Mouse (Mus musculus) lung, adult 18-20 months (tissue): ENCODE data around the gene Cacna1d.

ENCODE experiments used
- DNase-seq, 2 experiments: peaks; one replicate each; pipeline ENCODE4 v3.0.0; 2022; ENCODE audit warnings: mixed read lengths in 2 of 2

The Cacna1d gene

DNA sequence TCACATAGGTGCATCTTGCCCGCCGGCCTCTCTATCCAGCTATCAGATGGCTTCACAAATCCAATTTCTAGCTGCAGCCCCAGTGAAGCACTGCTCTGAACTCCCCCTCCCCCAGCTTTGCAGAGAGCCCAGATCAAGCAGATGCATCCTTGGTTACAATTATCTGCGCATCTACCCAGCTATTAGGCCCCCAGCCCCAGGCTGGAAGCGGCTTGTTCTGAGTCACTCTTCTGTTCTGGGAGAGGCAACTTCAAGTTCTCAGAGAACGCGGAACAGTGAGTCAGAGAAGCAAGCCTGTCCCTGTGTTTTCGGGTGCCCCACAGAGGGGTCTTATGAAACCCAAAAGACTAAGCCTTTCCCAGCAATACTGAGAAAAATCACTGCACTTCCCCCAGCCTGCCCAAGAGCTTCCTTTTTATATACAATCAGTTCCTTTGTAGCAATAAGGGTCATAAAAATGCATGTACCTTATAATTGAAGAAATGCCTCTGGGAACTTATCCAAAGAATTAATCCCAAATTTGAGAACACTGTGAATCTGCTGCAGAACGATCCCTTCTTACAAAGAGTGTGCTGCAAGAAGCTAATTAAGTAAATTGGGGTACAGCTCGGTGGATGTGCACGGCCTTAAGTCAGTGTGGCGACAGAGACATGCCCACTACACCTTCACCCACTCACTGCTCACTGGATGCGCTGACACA lies 235.4 kb downstream of the Cacna1d start:
- no peak for DNase-seq

DNA sequence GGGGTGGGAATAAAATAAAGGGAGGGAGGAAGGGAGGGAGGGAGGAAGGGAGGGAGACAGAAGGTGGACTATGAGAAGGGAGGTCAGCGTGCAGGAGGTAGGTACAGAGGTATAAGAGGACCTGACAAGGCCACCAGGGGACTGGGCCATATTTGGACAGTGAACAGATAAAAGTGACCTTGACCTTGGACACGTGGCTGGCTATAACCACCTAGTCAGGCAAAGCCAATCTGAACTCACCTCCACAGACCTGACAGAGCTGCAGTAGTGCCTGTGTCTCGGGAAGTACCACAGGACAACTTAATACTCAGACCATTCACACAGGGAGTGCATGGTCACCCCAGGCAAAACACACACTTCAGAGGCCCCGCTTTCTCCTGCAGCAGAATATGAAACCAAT lies 236.5 kb downstream of the Cacna1d start:
- DNase-seq, result no peak

DNA sequence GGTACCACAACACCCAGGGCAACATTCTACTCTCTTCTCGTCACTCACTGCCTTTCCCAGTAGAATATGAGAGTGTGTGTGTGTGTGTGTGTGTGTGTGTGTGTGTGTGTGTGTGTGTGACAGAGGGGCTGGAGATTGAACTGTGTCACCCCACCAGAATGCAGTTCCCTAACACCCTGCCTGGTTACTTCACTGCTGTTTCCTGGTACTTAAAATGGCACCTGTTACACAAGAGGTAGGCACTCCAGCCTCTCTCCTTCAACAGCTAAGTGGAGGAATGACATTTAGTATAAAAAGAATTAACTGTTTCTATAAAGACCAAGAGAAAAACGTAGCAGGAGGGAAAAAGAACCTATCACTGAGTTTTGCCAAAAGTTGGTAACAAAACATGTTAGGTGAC lies 238.4 kb downstream of the Cacna1d start:
- peak; percentile 22 to 60 for DNase-seq

DNA sequence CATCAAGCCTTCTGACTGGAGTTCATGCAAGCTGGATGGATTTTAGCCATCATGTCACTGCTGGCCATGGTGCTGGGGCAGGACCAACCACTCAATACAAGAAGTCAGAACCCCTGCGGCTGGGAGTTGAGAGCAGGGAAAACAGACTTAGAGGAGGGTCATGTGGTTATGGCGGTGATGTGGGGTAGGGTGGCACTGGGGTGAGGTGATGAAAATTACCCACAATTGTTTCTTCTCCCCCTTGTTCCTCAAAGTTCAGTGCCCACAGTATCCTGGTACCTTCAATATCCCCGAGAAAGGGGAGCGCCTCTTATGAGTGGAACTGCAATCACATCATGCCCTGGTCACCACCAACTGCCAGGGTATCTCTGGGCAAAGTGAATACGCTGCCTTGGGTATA lies 239.9 kb downstream of the Cacna1d start:
- no peak for DNase-seq

DNA sequence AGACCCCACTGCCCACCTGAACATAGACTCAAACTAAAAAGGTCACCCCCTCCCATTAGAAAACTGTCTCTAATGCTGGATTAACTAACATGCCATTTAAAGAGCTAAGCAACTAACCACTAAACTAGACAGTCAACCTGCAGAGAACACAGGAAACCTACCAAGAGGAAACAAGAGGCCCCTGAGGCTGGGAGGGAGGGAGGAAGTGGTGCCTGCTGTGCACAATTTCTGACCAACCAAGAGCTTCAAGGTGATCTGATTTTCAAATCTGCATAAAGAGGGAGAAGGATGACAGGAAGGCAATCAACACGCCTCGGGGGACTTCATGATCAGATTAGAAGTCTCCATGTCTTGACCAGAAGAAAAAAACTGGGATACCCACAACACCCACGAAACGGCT lies 241.7 kb downstream of the Cacna1d start:
- no peak for DNase-seq

DNA sequence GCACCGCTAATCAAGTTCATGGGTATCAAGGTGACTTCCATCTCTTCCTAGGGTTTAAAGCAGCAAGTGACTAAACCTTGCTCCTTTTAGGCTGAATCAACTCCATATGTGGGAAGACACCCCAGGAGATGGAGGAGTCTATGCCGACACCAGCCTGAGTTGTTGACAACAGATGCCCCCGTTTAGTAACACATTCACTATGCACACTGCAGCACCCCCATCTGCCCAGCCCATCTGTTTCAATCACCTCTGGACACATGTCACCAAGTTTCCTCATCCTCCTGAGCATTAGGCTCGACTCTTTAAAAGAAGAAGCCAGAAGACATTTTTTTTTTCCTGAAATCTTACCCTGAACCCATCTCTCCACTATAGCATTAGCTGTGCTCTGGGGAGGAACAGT lies 242.4 kb downstream of the Cacna1d start:
- no peak for DNase-seq

DNA sequence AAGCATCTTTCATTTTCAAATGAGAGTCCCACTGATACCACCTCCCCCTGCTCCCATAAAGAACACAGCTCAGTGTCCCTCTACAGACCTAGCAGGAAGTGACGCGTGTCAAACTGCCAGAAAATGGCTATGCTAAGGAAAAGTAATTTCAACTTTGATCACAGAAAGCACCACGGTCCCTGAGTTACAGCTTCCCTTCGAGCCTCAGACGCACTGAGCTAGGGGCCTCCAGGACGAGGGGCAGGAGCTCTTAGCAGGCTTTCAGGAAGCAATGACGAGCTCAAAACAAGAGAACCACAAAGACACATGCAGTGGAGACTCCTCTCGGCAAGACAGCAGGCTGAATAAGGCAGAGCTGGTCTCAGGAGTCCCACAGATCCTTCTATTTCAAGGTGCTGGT lies 243.1 kb downstream of the Cacna1d start:
- DNase-seq, result no peak

DNA sequence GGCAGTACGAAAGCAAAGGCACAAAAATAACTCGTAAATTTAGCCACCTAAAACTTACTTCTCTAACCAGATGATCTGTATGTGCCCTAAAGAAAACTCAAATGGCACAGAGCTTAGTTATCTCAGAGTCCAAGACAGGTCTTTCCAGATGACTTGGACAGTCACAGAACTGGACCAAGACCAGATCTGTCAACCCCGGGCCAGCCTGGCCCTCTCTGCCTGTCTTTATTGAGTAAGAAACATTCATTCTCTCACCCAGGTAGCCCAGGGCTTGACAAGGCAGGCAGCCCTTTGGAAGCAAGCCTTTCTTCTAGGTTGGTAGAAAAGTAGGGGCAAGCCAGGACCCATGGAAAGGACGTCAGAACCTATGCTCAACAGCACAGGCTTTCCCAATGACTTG lies 243.6 kb downstream of the Cacna1d start:
- DNase-seq, result no peak

DNA sequence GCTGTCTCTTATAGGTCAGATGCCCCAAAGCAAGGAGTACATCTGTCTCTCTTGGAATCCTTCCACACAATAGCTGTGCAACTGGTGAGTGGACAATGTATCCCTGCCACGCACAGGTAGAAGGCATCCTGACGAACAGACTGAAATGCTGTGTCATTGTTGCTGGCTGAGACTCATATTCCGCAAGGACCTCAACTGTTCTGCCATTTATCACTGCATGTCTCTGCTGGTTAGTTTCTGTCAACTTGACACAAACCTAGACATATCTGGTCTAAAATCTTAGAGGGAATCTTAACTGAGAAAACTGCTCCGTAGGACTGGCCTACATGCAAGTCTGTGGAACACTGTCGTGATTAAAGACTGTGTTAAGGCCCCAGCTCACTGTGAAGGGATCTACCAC lies 246.5 kb downstream of the Cacna1d start:
- DNase-seq, result no peak

DNA sequence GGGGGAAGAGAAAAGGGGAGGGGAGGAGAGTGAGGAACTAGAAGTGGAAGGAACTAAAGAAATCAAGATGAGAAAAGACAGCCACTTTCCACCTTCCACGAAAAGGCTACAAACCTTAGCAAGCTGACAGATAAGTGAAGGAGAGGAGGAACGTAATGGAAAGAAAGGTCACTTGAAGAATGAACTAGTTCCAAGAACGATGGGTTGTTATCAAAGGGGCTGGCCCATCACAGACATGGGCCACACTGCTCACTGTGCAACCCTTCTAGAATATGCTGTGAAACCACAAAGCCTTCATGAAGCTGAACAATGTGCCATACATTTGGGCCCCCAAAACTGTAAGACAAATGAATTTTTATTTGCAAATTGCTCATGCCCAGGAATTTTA lies 248.4 kb downstream of the Cacna1d start:
- DNase-seq, result no peak

DNA sequence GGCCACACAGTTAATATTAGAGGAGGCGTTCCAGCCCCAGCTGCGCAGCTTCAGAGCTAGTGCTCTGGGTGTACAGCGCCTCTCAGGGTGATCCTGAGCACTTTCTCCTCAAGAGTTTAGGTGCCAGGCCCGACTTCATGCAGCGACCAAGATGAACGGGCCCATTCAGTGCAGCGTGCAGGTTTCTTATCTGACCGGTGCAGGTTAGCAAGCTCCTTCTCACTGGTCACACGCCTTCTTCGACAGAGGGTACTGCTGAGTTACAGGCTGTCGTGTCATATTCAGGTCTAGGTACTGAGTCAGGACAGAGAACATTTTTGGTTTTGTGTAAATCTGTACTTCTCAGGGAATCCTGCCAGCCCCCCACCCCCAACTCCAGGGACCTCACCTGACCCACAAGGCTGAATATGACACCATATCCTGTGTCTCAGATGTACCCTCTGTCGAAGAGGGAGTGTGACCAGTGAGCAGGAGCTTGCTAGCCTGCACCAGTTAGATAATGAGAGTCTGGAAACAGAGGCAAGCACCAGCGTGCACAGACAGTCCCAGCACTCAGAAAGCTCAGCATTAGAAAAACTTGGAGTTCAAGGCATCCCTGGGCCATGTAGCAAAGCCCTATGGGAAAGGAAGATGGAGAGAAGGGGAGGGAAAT lies 249.0 kb downstream of the Cacna1d start:
- no peak for DNase-seq

DNA sequence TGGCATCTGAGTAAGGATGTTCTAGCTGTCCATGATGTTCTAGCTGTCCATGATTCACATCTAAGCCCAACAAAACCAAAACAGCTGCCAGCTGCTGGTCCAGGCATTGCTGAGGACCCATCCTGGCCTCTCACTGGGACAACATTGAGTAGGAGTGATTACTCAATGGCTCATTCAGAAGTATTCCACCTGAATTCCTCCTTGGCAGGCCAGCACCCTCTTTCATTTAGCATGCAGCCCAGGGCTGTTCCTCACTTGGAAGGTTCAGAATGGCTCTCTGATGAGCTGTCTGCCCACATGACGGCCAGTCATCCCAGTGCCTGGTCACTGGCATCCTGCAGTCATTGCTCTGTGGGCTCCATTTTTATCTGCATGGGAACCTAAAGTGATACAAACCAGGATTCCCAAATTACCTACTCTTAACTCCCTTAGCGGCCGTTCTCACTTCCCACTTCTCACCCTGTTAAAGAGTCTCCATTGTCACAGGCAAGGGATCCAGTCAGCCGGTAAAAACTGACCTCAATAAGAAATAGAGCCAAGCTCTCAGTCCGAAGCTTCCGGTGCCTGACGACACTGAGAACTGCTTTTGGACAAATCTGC lies 250.2 kb downstream of the Cacna1d start:
- no peak for DNase-seq

DNA sequence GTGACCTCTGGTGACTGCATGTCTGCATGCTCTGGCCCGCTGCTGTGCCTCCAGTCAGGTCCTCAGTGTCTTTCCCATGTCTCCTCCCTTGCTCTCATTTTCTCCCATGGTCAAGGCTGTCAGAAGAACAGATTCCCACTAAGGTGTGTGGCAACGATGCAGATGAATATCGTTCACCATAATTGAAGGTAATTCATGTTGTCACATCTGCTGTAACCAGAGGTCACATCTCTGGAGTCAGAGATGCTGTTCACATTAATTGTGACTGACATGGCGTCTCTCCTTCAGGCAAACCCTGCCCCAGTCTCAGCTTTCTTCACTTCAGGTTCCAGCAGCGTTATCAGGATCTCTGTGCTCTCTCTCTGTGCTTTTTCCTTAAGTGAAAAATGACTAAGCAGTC lies 252.4 kb downstream of the Cacna1d start:
- no peak for DNase-seq

DNA sequence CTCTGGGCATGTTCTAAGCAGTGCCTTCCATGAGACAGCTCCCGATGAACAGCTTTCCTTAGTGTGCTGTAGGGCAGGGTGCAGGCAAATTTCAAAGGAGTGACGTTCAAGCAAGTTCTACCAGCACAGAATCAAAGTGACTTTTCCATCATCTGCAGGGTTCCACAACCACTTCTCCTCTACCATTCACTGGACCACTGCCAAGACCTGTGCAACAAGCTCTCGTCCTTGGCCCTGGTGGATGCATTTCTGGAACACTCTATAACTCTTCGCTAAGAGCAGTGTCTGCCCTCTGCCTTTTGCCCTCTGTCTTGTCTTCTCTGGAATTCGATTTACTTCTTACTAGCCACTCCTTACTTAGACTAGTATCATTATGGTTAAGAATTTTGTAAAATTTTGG lies 266.1 kb downstream of the Cacna1d start:
- no peak for DNase-seq

DNA sequence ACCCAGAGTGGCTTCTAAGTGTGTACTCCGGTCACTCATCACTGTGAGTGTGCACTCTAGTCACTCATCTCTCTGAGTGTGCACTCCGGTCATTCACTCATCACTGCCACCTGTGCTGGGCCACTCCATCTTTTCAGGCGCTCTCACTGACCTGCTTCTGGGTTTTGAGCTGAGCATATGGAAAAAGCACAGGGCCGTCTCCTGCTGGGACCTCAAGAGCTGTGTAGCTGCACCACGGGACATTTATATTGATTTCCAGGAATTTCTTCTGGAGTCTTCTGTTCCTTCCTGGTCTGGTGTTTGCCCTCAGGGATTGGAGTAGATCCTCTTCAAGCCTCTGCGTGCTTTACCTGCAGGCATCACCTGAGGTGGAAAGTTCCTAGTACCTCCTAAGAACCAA lies 269.2 kb downstream of the Cacna1d start:
- DNase-seq, result no peak

DNA sequence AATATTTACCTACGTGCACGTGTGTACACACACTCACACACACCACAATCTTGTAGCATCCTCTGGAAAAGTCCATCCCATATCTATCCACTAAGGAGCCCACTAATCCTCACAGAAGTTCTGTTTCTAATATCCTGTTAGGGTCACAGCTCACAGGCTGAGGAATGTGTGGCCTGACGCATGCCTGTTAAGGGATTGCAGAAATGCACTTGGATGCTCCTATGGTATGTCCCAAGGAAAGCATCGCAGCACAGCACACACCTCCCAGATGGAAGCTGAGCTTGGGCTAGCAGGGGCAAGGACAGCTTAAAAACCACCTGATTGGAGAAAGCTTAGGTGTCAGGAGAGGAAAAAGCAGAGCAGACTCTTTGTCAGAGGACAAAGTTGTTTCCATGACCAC lies 271.4 kb downstream of the Cacna1d start:
- DNase-seq, result no peak

DNA sequence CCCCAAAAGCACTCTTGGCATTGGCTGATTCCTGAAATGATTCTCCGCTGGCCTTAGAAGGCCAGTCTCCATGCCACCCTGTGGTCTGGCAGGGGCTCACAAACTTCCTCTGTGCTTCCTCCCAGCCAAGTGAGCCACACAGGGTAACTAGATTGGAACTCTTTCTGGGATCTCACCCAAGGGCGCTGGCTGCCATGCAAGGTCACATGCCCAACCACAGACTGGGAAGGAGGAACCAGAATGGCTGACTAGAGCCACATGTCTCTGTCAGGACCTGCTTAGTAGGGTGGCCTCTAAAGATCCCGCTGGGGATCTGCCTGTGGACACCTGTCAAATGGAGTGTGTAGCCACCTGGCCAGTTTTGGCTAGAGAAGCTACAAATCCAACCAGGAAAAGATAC lies 273.1 kb downstream of the Cacna1d start:
- DNase-seq, result peak; percentile 5 to 19

DNA sequence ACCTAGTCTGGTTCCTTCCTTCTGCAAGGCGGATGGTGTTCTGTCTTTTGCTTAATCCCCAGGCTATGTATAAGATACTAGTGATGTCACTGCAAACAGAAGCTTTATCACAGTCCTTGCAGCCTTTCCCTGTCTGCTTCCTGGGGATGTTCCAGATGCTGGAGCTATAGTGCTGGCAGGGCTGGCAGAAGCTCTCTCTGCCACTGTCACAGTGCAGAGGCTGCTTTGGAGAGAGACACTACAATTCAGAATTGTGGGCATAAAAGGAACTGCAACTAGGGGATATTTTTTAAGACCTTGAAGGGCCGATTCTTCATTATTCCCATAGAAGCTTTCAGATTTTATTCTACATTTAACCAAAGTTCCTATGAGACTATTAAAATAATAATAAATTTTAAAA lies 274.1 kb downstream of the Cacna1d start:
- no peak for DNase-seq

DNA sequence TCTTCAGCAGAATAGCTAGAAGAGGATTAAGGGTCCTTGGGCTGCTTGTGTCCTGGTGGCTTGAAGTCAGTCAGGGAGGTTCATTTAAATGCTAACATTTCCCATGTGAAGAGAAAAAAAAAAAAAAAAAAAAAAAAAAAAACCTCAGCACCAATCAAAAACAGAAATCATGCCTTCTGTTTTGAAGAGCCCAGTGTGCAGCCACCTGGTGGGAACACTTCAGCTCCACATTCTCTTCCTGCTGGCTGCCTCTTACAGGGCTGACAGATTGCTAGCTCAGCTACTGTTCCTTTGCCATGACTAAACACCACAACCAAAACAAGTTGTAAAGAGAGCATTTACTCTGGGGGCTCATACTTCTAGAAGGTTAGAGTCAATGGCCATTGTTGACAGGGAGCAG lies 283.1 kb downstream of the Cacna1d start:
- no peak for DNase-seq

DNA sequence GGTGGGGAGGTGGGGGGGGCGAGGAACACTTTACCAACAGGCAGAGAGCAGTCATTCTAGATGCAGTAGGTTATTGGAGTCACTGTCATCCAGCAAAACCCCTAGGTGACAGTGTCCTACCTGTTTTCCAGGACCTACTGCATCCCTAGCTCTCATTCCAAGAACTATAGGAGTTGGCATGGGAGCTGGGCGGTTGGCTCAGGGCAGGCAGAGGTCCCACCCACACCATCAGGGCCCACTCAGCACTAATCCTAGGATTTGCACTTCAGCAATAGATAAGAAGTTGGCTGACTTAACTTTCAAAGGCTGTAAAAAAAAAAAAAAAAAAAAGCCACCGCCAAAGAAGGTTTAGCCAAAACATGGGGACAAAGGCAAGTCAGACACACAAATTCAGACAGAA lies 285.4 kb downstream of the Cacna1d start:
- DNase-seq, result no peak

DNA sequence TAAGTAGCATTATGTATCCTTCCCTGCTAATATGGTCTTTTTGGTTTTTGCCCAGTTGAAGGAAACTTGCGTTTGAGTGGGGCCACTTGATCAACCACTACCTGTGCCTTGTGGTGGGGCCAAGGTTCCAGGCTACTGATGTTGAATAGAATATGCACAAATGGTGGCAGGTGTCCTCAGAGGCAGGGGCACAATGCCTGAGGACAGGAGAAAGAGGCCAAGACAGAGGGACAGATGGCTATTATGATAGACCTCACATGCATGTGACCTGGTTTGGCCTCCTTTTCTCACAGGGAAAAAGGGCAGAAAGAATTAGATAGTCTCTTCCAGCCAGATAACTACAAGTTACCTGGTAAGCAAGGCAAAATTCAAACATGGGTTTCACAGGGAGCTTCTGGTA lies 286.7 kb downstream of the Cacna1d start:
- no peak for DNase-seq

DNA sequence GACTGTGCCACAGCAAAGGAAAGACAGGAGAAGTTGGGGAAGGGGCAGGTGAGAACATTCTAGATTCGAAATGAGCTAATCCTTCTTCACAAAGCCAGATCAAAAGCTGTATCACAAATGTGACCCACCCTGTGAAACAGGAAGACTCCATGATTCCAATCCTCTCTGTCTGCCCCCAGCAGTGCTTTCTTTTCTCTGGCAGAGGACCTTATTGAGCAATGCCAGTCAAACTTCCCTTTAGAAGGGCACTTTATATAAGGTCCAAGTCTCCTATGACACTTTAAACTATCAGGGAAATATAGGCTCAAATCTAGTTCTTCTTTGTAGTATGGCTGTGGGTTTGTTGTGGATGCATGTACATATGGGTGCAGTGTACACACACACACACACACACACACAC lies 290.9 kb downstream of the Cacna1d start:
- no peak for DNase-seq

DNA sequence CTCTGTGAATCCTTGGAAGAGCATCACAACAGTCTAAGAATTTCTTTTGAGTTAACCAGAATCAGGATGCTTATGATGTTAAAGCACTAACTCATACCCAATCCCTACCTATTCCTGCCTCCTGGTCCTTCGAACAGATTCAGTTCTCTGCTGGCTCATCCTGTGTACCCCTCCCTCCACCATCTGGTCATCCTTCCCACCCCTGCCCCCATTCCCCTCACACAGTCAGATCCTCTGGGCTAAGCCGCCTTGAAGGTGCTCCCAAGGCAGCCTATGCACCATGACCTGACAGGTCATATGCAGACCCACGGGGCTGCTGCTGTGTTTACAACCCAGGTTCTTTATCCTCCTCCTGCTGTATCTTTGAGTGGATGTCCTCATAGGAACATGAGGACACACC lies 292.4 kb downstream of the Cacna1d start:
- no peak for DNase-seq

DNA sequence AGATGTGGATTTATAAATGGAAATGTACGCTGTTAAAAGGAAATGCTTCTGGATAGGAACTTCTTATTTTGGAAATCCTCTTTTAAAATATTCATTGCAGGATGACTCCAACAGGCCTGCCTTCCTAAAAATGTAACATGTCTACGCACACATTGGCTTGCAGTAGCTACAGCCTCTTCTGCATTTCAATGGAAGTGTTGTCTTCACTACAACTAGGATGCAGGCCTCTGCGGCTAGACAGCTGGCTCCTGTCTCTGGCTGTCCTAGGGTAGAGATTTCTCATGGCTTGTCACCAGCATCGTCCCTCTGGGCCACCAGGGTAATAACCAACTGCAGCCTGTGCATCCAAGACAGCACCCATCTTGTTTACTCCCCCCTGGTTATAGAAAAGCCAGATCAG lies 293.1 kb downstream of the Cacna1d start:
- DNase-seq, result no peak

DNA sequence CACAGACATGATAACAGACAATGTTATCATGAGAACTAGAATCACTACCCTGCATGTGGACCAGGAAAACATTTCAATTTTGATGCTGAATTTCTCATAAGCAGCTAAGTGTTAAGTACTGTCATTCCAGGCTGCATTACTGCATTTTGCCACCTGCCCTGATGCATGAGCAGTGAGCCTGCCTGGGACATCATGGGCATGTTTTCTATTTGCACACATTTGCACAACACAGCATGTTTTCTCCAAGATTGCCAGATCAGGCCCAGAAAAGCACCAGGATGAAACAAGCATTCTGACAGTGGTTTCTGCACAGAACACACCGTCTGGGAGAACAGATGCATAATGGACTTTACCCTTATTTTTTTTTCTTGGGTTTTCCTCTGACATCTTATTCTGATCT lies 294.3 kb downstream of the Cacna1d start:
- DNase-seq, result no peak
